Mouse (Mus musculus): ENCODE results near the gene Dyrk1a. TPM values are rescaled to one million over a fixed set of nuclear protein-coding genes. Genes with fewer than 3 reads are reported as not detected.
A peak's percentile ranks its signal among the peaks of the same experiment; 100 is the strongest.

The Dyrk1a gene
- total RNA-seq, 2 experiments from 2014 or later, result 114 to 115 TPM

GRCm38 (mm10) chr16:94555346-94555745, 14.5 kb upstream of the Dyrk1a start:
- no peak for ATAC-seq (replicated peaks; ENCODE audit: low FRiP score, poor library complexity, severe bottlenecking)

DNA sequence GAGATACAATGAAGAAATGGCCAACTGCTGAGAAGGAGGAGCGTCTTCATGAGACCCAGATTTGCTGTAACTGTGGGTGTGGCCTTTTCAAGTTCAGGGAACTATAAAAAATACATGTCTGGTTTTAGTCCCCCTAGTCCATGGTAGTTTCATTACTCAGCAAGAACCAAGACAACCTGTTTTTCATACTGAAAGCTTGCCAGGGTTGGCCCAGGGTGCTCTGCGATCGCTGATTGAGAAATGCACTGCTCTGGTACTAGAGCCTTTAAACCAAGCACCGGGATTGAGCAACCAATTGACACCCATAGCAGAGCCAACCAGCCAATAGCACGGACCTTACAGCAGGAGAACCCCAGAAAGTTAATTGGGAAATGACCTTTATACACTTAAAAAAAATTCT, 13.6 kb upstream of the Dyrk1a start:
- no peak for ATAC-seq (replicated peaks; ENCODE audit: low FRiP score, poor library complexity, severe bottlenecking)

GRCm38 (mm10) chr16:94559282-94559681, 10.5 kb upstream of the Dyrk1a start:
- ATAC-seq (replicated peaks; ENCODE audit: low FRiP score, poor library complexity, severe bottlenecking), result no peak

DNA sequence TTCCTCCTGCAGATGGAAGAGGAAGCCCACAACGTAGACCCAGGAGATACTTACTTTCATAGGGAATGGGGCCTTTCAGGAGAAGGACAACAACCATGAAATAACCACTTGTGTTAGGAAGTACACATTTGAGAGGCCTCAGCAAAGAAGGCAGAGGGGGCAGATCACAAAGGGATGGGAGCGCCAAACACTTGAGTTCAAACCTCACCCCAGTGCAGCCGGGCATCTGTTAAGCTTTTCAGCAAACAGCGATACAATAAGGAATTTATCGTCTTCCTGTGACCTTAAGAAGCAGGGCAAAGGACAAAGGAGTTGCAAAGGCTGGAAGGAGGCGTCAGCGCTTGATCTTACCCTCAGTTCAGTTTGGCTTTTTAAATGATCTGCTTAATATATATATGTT, 10.0 kb upstream of the Dyrk1a start:
- no peak for ATAC-seq (replicated peaks; ENCODE audit: low FRiP score, poor library complexity, severe bottlenecking)

DNA sequence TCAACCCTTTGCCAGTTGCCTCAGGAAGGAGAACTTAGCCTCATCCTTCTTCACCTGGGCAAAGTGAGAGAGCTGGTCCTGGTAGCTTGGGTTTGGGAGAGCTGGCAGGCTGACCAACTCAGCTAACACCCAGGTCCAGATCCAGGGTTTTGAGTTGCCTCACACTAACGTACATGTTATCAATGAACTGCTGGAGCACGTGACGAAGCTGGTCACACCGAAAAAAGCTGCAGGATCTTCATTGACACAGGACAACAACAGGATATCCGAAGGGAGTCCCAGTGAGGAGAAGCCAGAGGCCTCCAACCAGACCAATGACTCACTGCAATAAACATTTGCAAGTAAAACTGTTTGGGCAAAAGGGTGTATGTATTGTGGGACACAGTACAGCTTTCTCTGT, 9.2 kb upstream of the Dyrk1a start:
- ATAC-seq (replicated peaks; ENCODE audit: low FRiP score, poor library complexity, severe bottlenecking), result no peak

DNA sequence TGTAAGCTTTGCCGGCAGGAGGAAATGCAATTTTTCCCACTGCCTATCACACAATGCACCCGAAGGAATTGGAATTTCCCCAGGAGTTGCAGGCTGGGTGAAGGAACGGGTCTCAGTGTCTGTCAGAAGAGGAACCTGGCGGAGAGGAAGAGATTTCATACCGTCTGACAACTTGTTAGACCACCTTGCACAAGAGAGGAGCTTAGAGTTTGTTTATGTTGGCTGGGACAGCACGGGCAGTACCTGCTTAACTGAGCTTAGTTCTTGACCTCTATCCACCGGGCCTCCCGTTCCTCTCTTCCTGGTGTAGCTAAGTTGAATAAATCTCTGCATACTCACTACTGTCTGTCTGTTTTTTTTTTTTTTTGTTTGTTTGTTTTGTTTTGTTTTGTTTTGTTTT, 3.7 kb upstream of the Dyrk1a start:
- no peak for ATAC-seq (replicated peaks; ENCODE audit: low FRiP score, poor library complexity, severe bottlenecking)

DNA sequence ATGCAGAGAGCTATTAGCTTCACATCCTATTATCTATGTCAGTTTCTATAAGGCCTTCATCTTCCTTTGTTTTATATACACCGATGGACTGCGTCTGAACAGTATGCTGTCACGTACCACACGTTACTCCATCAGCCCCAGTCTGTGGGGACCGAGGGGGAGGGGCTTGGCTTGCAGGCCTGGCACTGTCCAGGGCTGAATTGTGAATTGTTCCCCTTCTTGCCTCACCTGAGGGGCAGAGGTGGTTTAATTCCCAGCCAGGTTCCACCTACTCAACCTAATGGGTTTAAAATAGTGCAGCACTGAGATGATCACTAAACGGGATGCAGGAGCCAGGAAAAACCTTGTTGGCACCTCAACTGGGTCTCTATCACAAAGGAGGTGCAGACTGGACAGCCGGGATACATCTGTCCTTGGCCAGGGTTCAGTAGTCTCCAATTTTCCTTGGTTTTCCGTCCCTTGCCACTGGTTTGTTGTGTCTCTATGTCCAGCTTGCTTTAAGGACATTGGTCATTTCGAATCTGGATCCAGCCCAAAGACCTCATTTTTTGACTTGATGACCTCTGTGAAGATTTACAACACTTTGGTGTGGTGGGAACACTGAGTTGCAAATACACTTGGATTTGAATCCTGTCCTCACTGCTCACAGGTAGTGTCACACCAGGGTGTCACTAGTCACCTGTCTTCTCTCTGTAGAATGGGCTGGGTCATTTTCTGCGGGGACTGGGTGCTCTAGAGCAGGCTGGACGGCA, 2.8 kb upstream of the Dyrk1a start:
- ATAC-seq (replicated peaks; ENCODE audit: low FRiP score, poor library complexity, severe bottlenecking), result no peak

DNA sequence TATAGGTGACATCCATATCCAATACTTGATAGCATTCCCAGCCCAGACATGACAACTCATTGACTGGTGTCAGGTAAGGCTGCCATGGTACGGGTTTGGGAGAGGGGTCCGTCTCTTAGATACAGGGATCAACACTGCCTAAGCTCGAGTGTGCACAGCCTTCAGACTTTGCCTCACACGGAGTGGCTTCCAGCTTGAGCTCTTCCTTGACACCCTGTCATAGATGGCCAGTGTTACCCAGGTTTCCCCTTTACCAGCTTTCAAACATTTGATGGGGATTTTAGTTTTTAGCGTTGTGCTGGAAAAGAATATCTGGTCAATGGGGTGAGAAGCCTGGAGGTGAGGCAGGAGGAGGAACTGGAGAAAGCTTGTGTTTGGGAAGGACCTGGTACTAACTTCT, 2.1 kb upstream of the Dyrk1a start:
- no peak for ATAC-seq (replicated peaks; ENCODE audit: low FRiP score, poor library complexity, severe bottlenecking)

DNA sequence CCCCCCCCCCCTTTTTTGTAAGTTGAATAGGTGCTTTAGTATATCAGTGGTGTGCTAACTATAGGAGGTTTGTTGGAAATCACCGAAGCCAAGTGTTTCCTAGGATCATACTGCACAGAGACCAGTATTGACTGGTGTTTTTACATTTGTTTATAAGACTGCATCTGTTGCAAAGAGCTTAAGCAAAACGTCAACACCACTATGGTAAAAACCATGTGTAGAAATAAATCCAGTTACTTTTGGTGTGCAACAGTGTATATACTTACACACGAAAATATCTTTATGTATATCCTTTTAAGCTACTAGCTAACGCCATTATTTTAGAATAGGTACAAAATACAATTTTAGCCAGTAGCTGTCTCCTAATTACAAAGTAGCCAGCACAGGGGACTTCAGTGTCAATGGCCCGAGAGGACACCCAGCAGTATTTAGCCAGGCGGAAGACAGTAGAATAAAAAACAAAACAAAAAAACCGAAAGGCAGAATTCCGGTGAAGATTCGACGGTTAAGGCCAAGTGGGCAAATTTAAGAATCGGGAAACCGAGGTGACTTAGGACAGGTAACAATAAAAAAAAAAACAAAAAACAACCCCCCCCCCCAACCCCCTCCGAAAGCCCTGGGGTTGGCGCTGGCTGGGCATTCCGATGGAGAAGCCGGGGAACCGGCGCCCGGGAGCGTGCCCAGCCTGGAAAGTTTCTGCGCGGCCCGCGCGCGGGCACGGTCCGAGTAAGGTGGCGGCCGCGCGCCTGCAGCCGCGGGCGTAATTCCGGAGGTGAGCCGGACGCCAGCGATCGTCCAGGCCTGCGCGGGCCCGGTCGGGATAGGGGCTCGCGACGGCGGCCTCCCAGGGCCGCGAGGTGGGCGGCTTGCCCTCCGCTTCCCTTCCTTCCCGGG, 1.2 kb upstream of the Dyrk1a start:
- peak; percentile 39; the same call in 1 of the 2 replicates for ATAC-seq (replicated peaks; ENCODE audit: low FRiP score, poor library complexity, severe bottlenecking)

DNA sequence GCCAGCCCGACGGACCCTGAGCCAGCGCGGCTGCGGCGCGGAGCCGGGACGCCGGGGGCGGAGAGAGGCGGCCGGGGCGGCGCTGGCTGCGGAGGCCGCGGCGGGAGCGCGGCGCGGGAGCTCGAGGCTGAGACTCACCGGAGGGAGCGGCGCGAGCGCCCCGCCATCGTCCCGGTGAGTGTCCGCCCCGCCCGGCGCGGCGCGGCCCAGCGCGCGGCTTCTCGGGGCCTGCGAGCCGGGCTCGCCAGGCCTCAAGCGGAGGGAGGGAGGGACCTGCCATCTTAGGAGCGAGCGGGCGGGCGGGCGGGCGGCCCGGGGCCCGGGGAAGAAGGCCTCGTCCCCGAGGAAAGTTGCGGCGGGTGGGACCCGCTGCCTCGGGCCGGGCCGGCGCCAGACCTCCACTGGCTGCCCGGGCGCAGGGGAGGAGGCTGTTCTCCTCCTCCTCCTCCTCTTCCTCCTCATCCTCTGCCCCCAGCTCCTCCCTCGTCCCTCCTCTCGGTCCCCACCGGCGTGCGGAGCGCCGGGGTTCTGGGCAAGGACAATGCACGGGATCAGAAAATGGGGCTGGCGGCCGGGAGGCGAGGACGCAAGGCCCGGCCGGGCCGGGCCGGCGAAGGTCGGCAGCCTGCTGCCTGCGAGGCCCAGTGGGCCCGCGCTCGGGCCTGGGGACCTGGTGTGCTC, 691 bp downstream of the Dyrk1a start:
- peak; percentile 42 for ATAC-seq (replicated peaks; ENCODE audit: low FRiP score, poor library complexity, severe bottlenecking)

GRCm38 (mm10) chr16:94571111-94571993, 1.5 kb downstream of the Dyrk1a start:
- ATAC-seq (replicated peaks; ENCODE audit: low FRiP score, poor library complexity, severe bottlenecking), result no peak

DNA sequence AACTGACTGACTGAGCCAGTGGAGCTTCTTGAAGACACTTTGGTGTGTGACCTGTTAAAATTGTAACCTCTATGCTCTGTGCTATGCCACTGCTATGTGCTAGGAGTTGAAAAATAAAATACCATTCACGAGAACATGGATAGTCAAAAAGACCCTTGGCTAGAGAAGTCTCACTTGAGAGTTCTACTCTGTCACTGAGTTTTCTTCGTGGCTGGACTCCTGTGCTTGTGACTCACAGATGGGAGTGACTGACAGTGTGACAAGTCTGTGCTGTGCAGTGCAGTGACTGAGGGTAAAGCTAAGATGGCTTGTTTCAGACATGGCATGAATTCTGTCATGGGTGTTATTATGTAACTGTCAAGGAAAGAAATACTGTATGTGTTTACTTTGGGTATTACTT, 2.6 kb downstream of the Dyrk1a start:
- no peak for ATAC-seq (replicated peaks; ENCODE audit: low FRiP score, poor library complexity, severe bottlenecking)

GRCm38 (mm10) chr16:94574025-94574717, 4.4 kb downstream of the Dyrk1a start:
- ATAC-seq (replicated peaks; ENCODE audit: low FRiP score, poor library complexity, severe bottlenecking), result no peak

DNA sequence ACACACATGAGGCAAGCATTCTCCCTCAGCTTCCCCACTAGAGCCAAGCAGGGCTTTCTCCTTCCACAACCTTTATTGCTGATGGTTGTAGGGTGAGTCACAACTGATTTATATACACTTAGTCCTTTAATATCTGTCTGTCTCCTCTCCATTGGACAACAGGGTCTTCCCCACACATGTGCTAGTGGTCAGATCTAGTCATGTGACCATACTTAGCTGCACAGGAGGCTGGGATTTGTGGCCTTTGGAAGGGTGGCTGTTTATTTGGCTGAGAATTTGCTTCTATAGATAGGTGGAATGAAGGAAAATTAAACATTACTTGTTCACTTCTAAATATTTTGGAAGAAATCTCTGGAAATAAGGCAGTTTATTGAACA, 4.9 kb downstream of the Dyrk1a start:
- ATAC-seq (replicated peaks; ENCODE audit: low FRiP score, poor library complexity, severe bottlenecking), result no peak

- ATAC-seq (replicated peaks; ENCODE audit: low FRiP score, poor library complexity, severe bottlenecking), result no peak
These were observed 5.9 kb downstream of the Dyrk1a start for GRCm38 (mm10) chr16:94575757-94576156.

- ATAC-seq (replicated peaks; ENCODE audit: low FRiP score, poor library complexity, severe bottlenecking), result no peak
These were observed 9.5 kb downstream of the Dyrk1a start for GRCm38 (mm10) chr16:94579348-94579747.

DNA sequence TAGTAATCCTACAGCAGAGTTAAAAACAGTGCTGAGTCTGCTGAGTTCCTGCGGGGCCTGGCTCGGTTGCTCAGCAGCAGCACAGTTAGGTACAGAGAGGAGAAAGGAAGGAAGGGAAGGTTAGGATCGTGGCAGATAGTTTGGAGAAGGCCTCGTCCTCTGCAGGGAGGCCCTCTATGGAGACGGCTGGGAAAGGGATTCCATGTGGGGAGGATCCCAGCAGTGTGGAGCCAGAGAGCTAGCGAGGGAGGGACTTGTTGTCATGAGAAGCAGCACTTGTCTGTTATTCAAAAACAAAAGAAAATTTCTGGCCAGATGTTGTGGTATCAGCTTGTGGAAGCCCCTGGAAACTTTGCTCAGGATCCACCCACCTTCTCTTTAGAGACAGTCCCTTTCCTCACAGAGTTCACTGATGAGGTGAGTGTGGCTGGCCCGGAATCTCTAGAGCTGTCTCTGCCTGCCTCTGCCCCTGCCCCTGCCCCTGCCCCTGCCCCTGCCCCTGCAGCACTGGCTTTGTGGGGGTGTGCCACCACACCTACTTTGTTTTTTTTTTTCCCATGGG, 11.1 kb downstream of the Dyrk1a start:
- ATAC-seq (replicated peaks; ENCODE audit: low FRiP score, poor library complexity, severe bottlenecking), result no peak

DNA sequence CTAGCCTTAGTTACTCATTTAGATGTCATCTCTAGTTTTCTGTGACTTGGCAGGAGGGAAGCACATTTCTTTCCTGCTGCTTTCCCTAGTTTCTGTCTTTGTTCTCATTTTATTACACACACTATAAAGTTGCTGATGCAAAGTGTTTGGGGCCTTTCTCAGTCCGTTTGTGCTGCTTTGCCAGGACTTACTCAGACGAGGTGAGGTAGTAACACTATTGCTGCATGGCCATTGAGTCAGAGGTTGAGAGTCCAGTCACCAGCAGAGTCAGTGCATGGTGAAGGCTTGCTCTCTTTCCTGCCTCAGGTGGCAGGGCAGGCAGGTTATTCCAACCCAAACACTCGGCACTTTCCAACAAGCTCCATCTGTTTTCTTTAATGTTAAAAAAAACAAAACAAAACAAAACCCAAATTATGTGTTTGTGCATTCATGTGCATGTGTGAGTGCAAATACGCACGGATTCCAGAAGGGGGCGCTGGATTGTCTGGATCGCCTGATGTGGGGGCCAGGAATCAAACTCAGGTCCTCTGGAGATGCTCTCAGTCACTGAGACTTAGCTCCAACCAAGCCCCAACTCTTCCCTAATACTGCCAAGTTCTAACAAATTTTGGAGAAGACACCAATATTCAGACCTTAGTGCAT, 16.7 kb downstream of the Dyrk1a start:
- ATAC-seq (replicated peaks; ENCODE audit: low FRiP score, poor library complexity, severe bottlenecking), result no peak
